Mouse (Mus musculus) kidney, embryonic 14.5 days (tissue): ENCODE measurements around the gene Gata5. TPM values are rescaled to one million over a fixed set of nuclear protein-coding genes. Genes with fewer than 3 reads are reported as not detected.
A peak's percentile ranks its signal among the peaks of the same experiment; 100 is the strongest.

ENCODE experiments used
- ATAC-seq: fragments of 200-750 bp; cut with Nextera tagmentation; 2 replicates; pipeline ENCODE4 v1.8.0; 2017; ENCODE audit warnings: moderate number of reproducible peaks, mild to moderate bottlenecking, moderate TSS enrichment, moderate library complexity; ENCODE audit not compliant: low FRiP score, low TSS enrichment
- H3K27ac ChIP-seq: fragments of 300-500 bp; sonication (generic); 2 replicates; pipeline ENCODE4 v1.5.1; 2014; ENCODE audit warnings: low read depth, mild to moderate bottlenecking, low read length, moderate library complexity, mixed read lengths
- H3K27me3 ChIP-seq: fragments of 300-500 bp; sonication (generic); 2 replicates; pipeline ENCODE4 v1.6.1; 2014; ENCODE audit warnings: mild to moderate bottlenecking, low read length; ENCODE audit not compliant: control insufficient read depth, insufficient read depth
- H3K36me3 ChIP-seq: fragments of 300-500 bp; sonication (generic); 2 replicates; pipeline ENCODE4 v1.6.1; 2014; ENCODE audit warnings: low read length, mixed read lengths; ENCODE audit not compliant: control insufficient read depth, insufficient read depth
- H3K4me1 ChIP-seq: fragments of 300-500 bp; sonication (generic); 2 replicates; pipeline ENCODE4 v1.6.1; 2014; ENCODE audit warnings: low read length, mixed read lengths; ENCODE audit not compliant: control insufficient read depth, insufficient read depth
- H3K4me2 ChIP-seq: fragments of 300-500 bp; sonication (generic); replicated peaks from 2 replicates; pipeline ENCODE4 v1.6.1; 2014; ENCODE audit warnings: low read depth, mild to moderate bottlenecking, low read length
- H3K4me3 ChIP-seq: fragments of 300-500 bp; sonication (generic); 2 replicates; pipeline ENCODE4 v1.5.1; 2014; ENCODE audit warnings: mild to moderate bottlenecking, low read length
- H3K9ac ChIP-seq: fragments of 300-500 bp; sonication (generic); 2 replicates; pipeline ENCODE4 v1.6.1; 2014; ENCODE audit warnings: low read depth, mild to moderate bottlenecking, low read length, moderate library complexity
- H3K9me3 ChIP-seq: fragments of 300-500 bp; sonication (generic); 2 replicates; pipeline ENCODE4 v1.6.1; 2016; ENCODE audit warnings: low read length; ENCODE audit not compliant: control insufficient read depth
- WGBS: fragments of 180-500 bp; shearing (Covaris S2); extraction: QIAGEN DNeasy Blood & Tissue Kit; methylation state at CpG from one replicate; pipeline ENCODE4 v1.1.7; 2014; 5-methylcytosine and 5-hydroxymethylcytosine counted together
- polyA plus RNA-seq: library from polyadenylated mRNA; unstranded; fragments of >200 nt; fragmentation: Nextera tagmentation; extraction: Ambion mirVana; gene quantifications from 2 replicates; pipeline ENCODE4 v1.2.1, GENCODE M21; 2014

Gata5 gene
- polyA plus RNA-seq, 1 experiment from 2014 or later = 4.5 TPM

- H3K27ac ChIP-seq = no peak overlapping the region
- H3K4me1 ChIP-seq = no peaks in the 10 kb centered on the region
- H3K4me2 ChIP-seq = no peak overlapping the region
- no peaks in the 10 kb centered on the region for H3K27me3 ChIP-seq
- H3K36me3 ChIP-seq = no peaks in the 10 kb centered on the region
- ATAC-seq = no peak
- H3K9ac ChIP-seq = no peak overlapping the region
- no peaks in the 10 kb centered on the region for H3K9me3 ChIP-seq
- 63% methylated on average over 2 of the region's 2 CpGs for WGBS
- H3K4me3 ChIP-seq = no peak overlapping the region
Measured at GRCm38 (mm10) chr2:180350700-180351099, 16.2 kb upstream of the Gata5 start.

GRCm38 (mm10) chr2:180346820-180347497 is 12.5 kb upstream of the Gata5 start:
- Histone ChIP-seq H3K36me3 (no peaks in the 10 kb centered on the region), H3K4me1 (peaks cover 3% of the 10 kb centered on the region; the same call in 1 of the 2 replicates), H3K4me3 (no peak overlapping the region), H3K27ac (no peak overlapping the region), H3K4me2 (no peak overlapping the region), H3K27me3 (no peaks in the 10 kb centered on the region), H3K9ac (no peak overlapping the region), H3K9me3 (no peaks in the 10 kb centered on the region)
- ATAC-seq = peak; percentile 82
- 28% methylated on average over 9 of the region's 9 CpGs for WGBS

- no peak overlapping the region for H3K27ac ChIP-seq
- 69% methylated on average over 13 of the region's 13 CpGs for WGBS
Measured at GRCm38 (mm10) chr2:180343092-180343491, 8.6 kb upstream of the Gata5 start.

GRCm38 (mm10) chr2:180342189-180342588 is 7.7 kb upstream of the Gata5 start:
- Histone ChIP-seq H3K27ac (0 out of 2 replicates have a peak overlapping the region, but pooled peaks have one; percentile 2), H3K27me3 (peaks cover 8% of the 10 kb centered on the region; the same call in 1 of the 2 replicates), H3K36me3 (no peaks in the 10 kb centered on the region), H3K4me1 (peaks cover 4% of the 10 kb centered on the region; the same call in 1 of the 2 replicates), H3K9me3 (no peaks in the 10 kb centered on the region), H3K9ac (no peak overlapping the region), H3K4me3 (no peak overlapping the region), H3K4me2 (no peak overlapping the region)
- no peak for ATAC-seq
- 53% methylated on average over 2 of the region's 2 CpGs for WGBS

More at GRCm38 (mm10) chr2:180343092-180343491, 8.6 kb upstream of the Gata5 start:
- H3K36me3 ChIP-seq = no peaks in the 10 kb centered on the region
- no peak for ATAC-seq
- no peaks in the 10 kb centered on the region for H3K9me3 ChIP-seq
- H3K4me3 ChIP-seq = no peak overlapping the region
- no peak overlapping the region for H3K4me2 ChIP-seq
- no peak overlapping the region for H3K9ac ChIP-seq
- H3K27me3 ChIP-seq = peaks cover 3% of the 10 kb centered on the region; the same call in 1 of the 2 replicates
- peaks cover 4% of the 10 kb centered on the region; the same call in 1 of the 2 replicates for H3K4me1 ChIP-seq

GRCm38 (mm10) chr2:180341229-180341628 is 6.7 kb upstream of the Gata5 start:
- Histone ChIP-seq H3K4me3 (no peak overlapping the region), H3K27me3 (peaks cover 17% of the 10 kb centered on the region), H3K4me2 (no peak overlapping the region), H3K36me3 (no peaks in the 10 kb centered on the region), H3K9me3 (no peaks in the 10 kb centered on the region), H3K27ac (no peak overlapping the region), H3K4me1 (peaks cover 4% of the 10 kb centered on the region; the same call in 1 of the 2 replicates), H3K9ac (no peak overlapping the region)
- no peak for ATAC-seq
- 69% methylated on average over 8 of the region's 8 CpGs for WGBS

GRCm38 (mm10) chr2:180339886-180340285 is 5.4 kb upstream of the Gata5 start:
- H3K27ac ChIP-seq = no peak overlapping the region
- no peaks in the 10 kb centered on the region for H3K9me3 ChIP-seq
- H3K4me3 ChIP-seq = no peak overlapping the region
- WGBS = 50% methylated on average over 11 of the region's 11 CpGs
- H3K9ac ChIP-seq = no peak overlapping the region
- H3K4me1 ChIP-seq = peaks cover 4% of the 10 kb centered on the region; the same call in 1 of the 2 replicates
- H3K4me2 ChIP-seq = no peak overlapping the region
- peaks cover 22% of the 10 kb centered on the region for H3K27me3 ChIP-seq
- no peak for ATAC-seq
- no peaks in the 10 kb centered on the region for H3K36me3 ChIP-seq

GRCm38 (mm10) chr2:180333778-180334550 is 535 bp downstream of the Gata5 start:
- no peak; the same call in 1 of the 2 replicates for ATAC-seq
- Histone ChIP-seq H3K27me3 (peaks cover 43% of the 10 kb centered on the region), H3K4me3 (peak overlapping the region; percentile 58), H3K4me1 (no peaks in the 10 kb centered on the region; the same call in 1 of the 2 replicates), H3K9me3 (no peaks in the 10 kb centered on the region), H3K36me3 (no peaks in the 10 kb centered on the region), H3K4me2 (peak overlapping the region; percentile 72), H3K27ac (no peak overlapping the region), H3K9ac (peak overlapping the region; percentile 75)
- under 1% methylated on average over 69 of the region's 69 CpGs for WGBS

- no peak for ATAC-seq
- Histone ChIP-seq H3K9ac (no peak overlapping the region), H3K4me3 (no peak overlapping the region), H3K4me2 (no peak overlapping the region), H3K9me3 (no peaks in the 10 kb centered on the region), H3K36me3 (no peaks in the 10 kb centered on the region), H3K4me1 (peaks cover 3% of the 10 kb centered on the region; the same call in 1 of the 2 replicates), H3K27ac (no peak overlapping the region), H3K27me3 (peaks cover 21% of the 10 kb centered on the region)
- WGBS = 94% methylated on average over 1 of the region's 1 CpGs
Measured at GRCm38 (mm10) chr2:180329466-180329865, 5.0 kb downstream of the Gata5 start.
